Mouse (Mus musculus): ENCODE data around the gene Cep152.

Cep152 gene

GRCm38 (mm10) chr2:125624127-125624685, 707 bp downstream of the Cep152 start:
- DNase-seq (ENCODE audit: low spot score) = no peak

- no peak for DNase-seq (ENCODE audit: low spot score)
Observed at GRCm38 (mm10) chr2:125623211-125623610, 1.7 kb downstream of the Cep152 start.

DNA sequence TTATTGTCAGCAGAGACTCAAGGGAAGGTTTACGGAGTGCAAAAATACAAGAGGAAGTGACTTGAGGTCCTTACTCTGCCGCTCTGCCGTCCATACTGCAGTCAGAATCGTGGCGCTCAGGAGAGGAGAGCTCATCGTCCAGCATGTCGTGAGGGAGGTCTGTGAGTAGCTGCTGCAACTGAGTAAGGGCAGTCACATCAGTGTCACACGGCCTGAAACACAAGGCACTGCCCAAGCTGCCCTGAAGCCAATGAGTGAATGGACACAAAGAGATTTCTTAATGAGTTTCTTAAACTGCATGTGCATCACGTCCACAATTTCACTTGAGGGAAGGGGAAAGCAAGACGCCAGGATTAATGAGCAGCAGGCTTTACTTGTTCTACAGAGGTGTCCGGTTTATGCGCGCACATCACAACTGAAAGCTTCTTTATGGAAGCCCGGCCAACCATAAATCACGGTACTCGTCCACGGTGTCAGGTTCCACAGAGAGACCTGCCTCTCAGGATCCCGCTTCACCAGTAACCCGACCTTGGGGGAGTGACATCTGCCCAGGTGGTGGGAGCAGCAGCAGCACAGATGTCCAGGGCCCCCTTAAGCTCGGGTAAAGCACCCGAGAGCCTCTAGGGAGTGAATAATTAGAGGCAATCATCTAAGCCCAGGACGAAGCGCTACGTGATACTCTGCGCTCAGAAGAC, 4.6 kb downstream of the Cep152 start:
- DNase-seq (ENCODE audit: low spot score) = no peak

- DNase-seq (ENCODE audit: low spot score) = no peak
Observed at GRCm38 (mm10) chr2:125615858-125616424, 9.0 kb downstream of the Cep152 start.

DNA sequence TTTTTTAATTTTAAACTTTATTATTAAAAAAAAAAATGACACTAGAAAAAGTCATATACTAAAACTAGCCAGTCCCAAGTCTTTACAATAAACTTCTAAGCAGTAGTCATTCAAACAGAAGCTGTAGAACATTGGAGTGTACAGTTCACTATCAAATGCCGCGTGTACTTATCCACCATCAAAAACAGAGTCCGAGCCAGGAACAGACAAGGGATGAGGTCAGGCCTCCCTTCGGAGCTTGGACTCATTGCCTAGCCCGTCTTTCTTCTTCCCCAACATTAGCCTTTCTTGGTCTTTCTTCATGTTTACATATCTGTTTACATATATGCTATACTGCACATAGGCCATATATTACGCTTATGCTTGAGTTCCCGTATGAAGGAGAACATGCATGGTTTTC, 9.5 kb downstream of the Cep152 start:
- DNase-seq (ENCODE audit: low spot score) = no peak

DNA sequence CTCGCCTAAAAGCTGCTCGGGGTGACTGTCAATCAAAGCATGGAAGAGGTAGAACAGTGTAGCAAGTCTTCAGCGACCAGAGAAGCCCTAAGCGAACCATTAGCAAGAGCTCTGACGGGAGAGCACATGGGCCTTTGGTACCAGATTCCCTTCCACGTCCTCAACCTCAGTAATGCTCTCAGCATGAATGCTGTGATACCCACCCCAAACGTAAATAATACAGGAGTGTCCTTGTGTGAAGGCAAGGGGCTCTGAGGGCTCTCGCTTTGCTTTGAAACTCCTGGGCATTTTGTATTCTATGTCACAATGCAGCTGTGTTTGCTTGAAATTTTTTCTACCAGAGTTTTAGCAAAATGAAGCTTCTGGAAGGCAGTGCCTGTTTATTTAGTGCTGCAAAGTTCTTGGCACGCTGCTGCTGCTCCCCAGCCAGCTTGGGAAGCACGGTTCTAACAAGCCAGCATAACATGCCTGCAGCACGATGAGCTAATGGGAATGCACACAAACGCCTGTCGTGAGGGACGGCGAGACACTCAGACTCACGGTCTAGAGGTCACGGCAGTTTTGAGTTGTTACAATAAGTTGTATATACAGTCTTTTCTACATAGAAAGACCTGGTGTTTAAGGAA, 18.6 kb downstream of the Cep152 start:
- no peak for DNase-seq (ENCODE audit: low spot score)

GRCm38 (mm10) chr2:125604646-125605045, 20.3 kb downstream of the Cep152 start:
- no peak for DNase-seq (ENCODE audit: low spot score)

DNA sequence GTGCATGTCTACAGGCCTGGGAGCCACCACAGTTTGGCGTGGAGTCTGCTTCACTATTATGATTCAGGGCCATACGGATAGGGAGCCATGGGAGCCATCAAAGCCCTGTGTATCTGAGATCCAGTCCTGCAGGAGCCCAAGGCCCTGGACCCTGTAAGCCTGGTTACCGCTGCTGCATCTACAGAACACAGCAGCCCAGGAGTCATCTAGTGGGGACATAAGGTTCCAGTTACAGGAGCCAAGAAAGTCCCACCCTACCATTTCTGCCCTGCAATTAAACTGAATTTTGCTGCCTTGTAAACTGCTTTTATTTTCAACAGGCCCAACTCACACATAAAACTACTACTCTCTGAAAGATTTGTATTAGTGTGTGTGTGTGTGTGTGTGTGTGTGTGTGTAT, 21.9 kb downstream of the Cep152 start:
- DNase-seq (ENCODE audit: low spot score) = no peak

DNA sequence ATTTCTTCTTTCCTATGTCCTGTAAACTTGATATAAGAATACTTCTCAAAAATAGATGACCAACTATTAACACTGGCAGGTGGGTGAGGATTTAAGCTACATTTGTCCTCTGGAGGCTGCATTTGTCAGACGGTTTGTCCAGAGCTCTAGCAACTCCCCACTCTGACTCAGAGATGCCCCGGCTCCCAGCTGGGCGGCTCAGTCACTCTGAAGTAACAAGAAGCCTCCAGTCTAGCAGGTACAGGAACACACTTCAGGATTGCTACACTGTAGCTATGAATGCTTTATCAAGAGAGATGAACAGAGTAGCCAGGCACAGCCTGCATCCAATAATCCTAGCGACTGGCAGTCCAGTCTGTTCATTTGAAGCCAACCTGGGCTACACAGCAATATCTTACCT, 26.0 kb downstream of the Cep152 start:
- DNase-seq (ENCODE audit: low spot score) = no peak

DNA sequence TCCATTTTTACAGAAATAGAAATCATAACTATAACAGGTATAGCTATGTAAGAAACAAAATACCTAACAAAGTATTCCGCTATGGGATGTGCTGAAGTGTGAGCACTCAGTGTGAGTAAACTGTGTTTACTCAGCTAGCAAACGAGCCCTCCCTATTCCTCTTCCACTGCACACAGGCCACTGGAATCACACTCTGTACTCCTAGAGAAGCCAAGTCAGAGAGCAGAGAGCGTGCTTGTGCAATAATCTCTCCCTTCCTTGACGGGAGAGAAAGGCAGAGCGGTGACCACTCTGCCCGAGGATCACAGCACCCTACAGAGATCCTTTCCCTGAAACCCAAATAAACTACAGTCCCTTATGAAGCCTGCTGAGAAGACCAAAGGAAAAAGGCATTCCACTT, 26.7 kb downstream of the Cep152 start:
- DNase-seq (ENCODE audit: low spot score) = no peak

DNA sequence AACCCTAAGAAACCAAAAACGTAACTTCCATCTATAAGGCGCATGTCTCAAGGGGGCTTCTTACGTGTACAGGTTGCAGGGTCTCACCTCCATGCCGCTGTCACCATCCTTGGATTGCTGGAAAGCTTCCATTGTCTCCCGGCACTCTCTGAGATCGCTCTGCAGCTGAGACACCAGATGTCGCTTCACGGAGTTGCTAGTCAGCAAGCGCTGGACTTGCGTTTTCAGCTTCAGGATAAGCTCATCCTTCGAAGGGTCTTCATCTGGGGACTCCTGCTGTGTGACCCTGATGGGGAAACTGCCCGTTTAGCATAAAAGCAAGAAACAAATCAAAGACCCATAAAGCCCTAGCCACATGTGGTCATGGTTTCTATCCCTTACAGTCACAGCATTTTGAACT, 30.1 kb downstream of the Cep152 start:
- DNase-seq (ENCODE audit: low spot score) = no peak

DNA sequence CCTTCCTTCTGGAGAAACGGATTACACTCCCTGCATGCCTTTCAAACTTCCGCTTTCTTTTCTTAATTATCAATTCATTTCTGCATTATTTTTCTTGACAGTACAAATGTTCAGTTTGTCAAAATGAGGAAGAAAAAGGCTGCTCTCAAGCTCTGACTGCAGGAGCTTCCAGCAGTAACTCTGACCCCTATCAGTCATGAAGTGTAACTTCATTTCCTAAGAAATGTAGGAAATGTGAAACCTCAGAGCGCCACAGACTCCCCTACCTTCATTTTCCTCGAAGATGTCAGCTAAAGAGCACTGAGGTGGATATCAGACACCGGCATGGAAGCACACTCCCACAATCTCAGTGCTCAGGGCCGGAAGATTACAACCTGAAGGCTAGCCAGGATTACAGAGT, 30.8 kb downstream of the Cep152 start:
- no peak for DNase-seq (ENCODE audit: low spot score)

DNA sequence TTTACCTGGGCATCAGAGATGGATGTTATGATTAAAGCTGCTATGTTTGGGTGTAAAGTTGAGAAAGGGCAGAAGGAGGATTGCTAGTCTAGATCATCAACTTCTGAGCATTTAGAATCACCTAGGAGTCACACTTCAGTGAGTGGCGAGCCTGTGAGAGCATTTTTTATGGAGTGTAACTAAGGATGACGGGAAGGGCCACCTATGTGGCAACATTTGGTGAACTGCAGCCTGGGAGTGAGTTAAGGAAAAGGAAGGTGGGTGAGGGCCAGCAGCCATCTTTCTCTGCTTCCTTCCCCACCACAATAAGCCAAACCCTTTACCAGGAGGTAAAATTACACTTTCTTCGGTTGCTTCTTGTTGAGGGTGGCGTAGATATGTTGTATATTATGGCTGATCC, 33.0 kb downstream of the Cep152 start:
- no peak for DNase-seq (ENCODE audit: low spot score)

DNA sequence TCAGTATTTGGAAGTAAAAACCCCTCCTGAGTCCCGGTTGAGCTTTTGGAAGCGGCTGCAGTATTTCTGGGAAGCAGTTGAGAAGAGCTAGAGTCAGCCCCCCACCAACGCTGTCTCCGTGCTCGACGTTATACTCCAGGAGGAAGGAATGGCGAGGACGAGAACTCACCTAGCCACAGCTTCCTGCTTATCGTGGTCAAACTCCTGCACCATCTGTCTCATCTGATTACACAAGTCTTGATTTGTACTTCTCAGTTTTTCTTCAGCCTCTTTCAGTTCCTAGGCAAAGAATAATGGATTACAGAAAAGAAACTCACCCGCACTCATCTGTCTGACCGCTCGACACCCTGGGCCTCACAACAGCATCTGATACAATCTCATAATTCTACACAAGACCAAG, 35.6 kb downstream of the Cep152 start:
- no peak for DNase-seq (ENCODE audit: low spot score)

- no peak for DNase-seq (ENCODE audit: low spot score)
Observed at GRCm38 (mm10) chr2:125581081-125581480, 43.8 kb downstream of the Cep152 start.

DNA sequence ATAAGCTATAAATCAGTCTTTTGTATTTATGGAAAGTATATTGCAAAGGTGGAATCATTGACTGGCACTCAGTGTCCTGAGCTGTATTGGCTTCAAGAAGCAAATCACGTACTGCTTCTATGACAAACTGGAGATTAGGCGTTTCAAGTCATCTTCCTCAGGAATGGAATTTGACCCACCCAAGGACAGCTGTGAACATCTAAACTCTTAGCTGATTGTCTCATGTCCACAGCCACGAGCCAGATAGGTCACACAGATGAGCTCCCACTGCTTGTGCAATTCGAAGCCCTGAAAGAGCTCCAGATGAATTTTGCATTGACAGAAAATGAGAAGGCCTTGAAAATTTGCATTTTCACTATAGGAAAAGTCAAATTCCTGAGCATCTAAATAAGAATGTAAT, 47.2 kb downstream of the Cep152 start:
- no peak for DNase-seq (ENCODE audit: low spot score)

DNA sequence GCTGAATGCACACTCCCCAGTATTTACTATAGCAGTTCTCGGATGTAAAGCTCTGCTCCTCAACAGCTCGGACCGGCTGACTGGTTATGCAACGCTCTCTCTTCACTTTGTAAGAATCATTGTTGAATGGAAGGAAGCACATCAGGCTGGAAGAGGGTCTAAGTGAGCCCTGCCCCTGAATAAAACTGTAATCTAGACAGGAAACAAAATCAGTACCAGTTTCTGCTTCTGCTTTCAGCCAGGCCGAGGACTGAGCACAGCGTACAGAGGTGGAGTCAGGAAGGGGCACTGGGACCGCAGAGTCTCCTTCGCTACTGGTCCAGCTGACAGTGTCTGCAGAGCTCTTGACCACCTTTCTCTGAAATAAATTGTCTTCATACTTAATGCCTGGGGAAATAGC, 48.4 kb downstream of the Cep152 start:
- DNase-seq (ENCODE audit: low spot score) = no peak

DNA sequence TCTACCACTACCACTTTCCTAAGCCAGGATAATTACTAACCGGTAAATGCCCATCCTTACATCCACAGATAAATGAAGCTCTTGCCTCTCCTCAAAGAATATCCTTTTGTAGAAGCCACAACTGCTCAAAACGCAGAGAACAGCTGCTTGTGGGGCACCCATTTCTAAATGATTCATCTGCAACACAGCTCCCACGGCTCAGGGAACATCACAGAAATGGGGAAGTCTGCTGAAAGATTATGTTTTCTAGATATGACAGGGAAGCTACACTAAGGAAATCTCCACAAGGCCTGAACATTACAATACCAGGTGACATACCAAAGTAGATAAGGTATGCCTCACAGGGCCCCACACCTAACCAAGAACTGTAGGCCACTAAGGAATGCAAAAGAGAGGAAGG, 49.1 kb downstream of the Cep152 start:
- DNase-seq (ENCODE audit: low spot score) = no peak

DNA sequence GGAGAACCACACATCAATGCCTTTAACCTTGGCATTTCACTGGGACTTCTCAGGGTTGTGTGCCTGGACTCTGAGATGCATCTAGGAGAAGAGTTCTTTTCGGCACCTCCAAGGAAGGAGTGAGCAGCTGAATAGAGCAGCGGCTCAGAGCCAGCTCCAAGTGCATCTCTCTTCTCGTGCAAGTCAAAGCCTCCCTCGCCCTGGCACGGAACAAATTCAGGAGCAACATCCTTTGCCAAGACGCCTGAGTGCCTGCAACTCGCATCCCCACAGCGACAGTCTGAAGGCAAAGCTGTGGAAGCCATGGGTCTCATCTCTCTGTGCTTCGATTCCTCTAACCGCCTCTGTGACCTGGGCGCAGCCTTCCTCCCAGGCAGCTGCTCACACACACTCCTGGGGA, 61.0 kb downstream of the Cep152 start:
- no peak for DNase-seq (ENCODE audit: low spot score)

DNA sequence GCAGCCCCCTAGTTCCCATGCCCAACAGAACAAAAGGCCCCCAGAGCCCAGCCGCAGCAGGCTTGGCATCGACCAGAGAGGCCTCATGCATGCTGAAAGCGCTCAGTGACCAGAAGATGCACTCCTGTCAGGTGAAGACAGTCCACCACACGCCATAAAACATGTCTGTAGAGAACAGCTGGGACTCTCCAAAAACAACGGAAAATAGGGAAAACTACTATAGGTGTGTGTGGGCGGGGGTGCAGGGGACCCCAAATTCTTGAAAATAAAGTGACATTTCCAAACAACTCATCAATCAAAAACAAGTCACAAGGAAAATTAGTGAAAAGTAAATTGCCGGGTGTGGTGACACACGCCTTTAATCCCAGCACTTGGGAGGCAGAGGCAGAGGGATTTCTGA, 62.5 kb downstream of the Cep152 start:
- no peak for DNase-seq (ENCODE audit: low spot score)

DNA sequence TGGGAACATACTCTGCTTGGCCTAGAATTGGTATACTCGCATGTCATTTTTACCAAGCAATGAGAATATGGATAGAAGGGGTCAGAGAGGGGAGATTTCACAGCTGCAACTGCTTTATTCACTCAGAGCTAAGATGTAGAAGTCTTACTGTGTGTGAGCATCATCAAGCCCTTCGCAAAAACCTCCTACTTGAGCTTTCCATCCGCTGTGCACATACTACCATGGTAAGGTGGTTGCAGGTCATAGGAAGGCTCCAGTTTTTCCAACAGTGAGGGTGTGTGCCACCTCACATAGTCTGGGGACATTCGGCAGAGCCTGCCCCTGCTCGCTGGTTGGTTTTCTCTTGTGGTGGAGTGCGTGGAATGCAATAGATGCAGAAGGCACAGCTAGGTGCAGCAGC, 64.9 kb downstream of the Cep152 start:
- DNase-seq (ENCODE audit: low spot score) = no peak

GRCm38 (mm10) chr2:125558634-125559589, 66.0 kb downstream of the Cep152 start:
- no peak for DNase-seq (ENCODE audit: low spot score)
